Mouse (Mus musculus) thymus, adult 2 months (tissue): ENCODE data around the gene Gm49380.

Source experiments
- CTCF ChIP-seq: fragments of 200-500 bp; IDR thresholded peaks from 2 replicates; pipeline ENCODE4 v1.5.1; 2012; ENCODE audit warnings: mild to moderate bottlenecking, control low read depth, low read length, moderate library complexity, borderline replicate concordance; ENCODE audit not compliant: control insufficient read depth, poor library complexity, insufficient read depth; ENCODE audit errors: extremely low read depth
- POLR2A ChIP-seq: fragments of 200-500 bp; IDR thresholded peaks from 2 replicates; pipeline ENCODE4 v1.6.1; 2012; ENCODE audit warnings: mild to moderate bottlenecking, low read length, control low read depth, moderate library complexity; ENCODE audit not compliant: control insufficient read depth, poor library complexity, insufficient read depth; ENCODE audit errors: extremely low read depth

GRCm38 (mm10) chr9:44141951-44142350 lies 28.7 kb upstream of the Gm49380 start:
- TF ChIP-seq CTCF (no peak), POLR2A (no peak)
